Mouse (Mus musculus): Measurements from ENCODE around the gene Rnaset2a. TPM values are rescaled to one million over a fixed set of nuclear protein-coding genes. Genes with fewer than 3 reads are reported as not detected.
"Not testable (repeated sequence)": the region's sequence is repeated elsewhere in the genome, so short reads cannot be mapped to it uniquely, and the experiment has no call there.

Gene Rnaset2a
- polyA plus RNA-seq (2014; fragmentation: Nextera tagmentation; extraction: Ambion mirVana), result 35.3 and 37.9 TPM in 2 replicates

GRCm38 (mm10) chr17:8147439-8148316 is at the start of gene Rnaset2a, which contains the start of gene Gm49673:
Rnaset2a (minus strand) TSS chr17:8148097.
Gm49673 (minus strand) TSS chr17:8147788.
- H3K27ac ChIP-seq (ENCODE audit: low read depth, low read length), result not testable (repeated sequence)

GRCm38 (mm10) chr17:8197652-8198051 is 49.8 kb upstream of the Rnaset2a start:
- 68% methylated on average over 3 of the region's 3 CpGs for WGBS
- H3K4me1 ChIP-seq (ENCODE audit: control insufficient read depth, insufficient read depth, low read length), result no peaks in the 10 kb centered on the region
- H3K27ac ChIP-seq (ENCODE audit: low read depth, low read length), result no peak overlapping the region
- H3K9ac ChIP-seq (ENCODE audit: low read depth, low read length), result no peak overlapping the region
- no peak for ATAC-seq (ENCODE audit: low FRiP score, low TSS enrichment)
- H3K4me3 ChIP-seq (ENCODE audit: low read length), result no peak overlapping the region
- no peak overlapping the region for H3K4me2 ChIP-seq (replicated peaks; ENCODE audit: low read depth, low read length)
- no peaks in the 10 kb centered on the region for H3K9me3 ChIP-seq (ENCODE audit: control insufficient read depth, low read length)
- H3K36me3 ChIP-seq (ENCODE audit: control insufficient read depth, insufficient read depth, low read length), result peaks cover 28% of the 10 kb centered on the region
- no peaks in the 10 kb centered on the region for H3K27me3 ChIP-seq (ENCODE audit: control insufficient read depth, insufficient read depth, low read length)

More at GRCm38 (mm10) chr17:8147439-8148316, at the start of gene Rnaset2a, which contains the start of gene Gm49673:
- ATAC-seq (ENCODE audit: low FRiP score, low TSS enrichment), result peak; percentile 99
- peak within 1 kb of the TSS; percentile 38 for H3K4me2 ChIP-seq (replicated peaks; ENCODE audit: low read depth, low read length)
- not testable (repeated sequence) for H3K27me3 ChIP-seq (ENCODE audit: control insufficient read depth, insufficient read depth, low read length); H3K36me3 ChIP-seq (ENCODE audit: control insufficient read depth, insufficient read depth, low read length); H3K4me1 ChIP-seq (ENCODE audit: control insufficient read depth, insufficient read depth, low read length); H3K9me3 ChIP-seq (ENCODE audit: control insufficient read depth, low read length)
- H3K9ac ChIP-seq (ENCODE audit: low read depth, low read length), result peak within 1 kb of the TSS; percentile 66
- 1% methylated on average over 45 of the region's 67 CpGs for WGBS
- H3K4me3 ChIP-seq (ENCODE audit: low read length), result peak within 1 kb of the TSS; percentile 48

GRCm38 (mm10) chr17:8195685-8196376 is 47.9 kb upstream of the Rnaset2a start:
- Histone ChIP-seq H3K27ac (ENCODE audit: low read depth, low read length) (no peak overlapping the region), H3K4me3 (ENCODE audit: low read length) (no peak overlapping the region), H3K36me3 (ENCODE audit: control insufficient read depth, insufficient read depth, low read length) (peaks cover 41% of the 10 kb centered on the region), H3K4me1 (ENCODE audit: control insufficient read depth, insufficient read depth, low read length) (no peaks in the 10 kb centered on the region), H3K4me2 (replicated peaks; ENCODE audit: low read depth, low read length) (no peak overlapping the region), H3K9ac (ENCODE audit: low read depth, low read length) (no peak overlapping the region), H3K9me3 (ENCODE audit: control insufficient read depth, low read length) (no peaks in the 10 kb centered on the region), H3K27me3 (ENCODE audit: control insufficient read depth, insufficient read depth, low read length) (no peaks in the 10 kb centered on the region)
- WGBS, result 95% methylated on average over 8 of the region's 8 CpGs
- ATAC-seq (ENCODE audit: low FRiP score, low TSS enrichment), result no peak

GRCm38 (mm10) chr17:8193678-8194077 is 45.8 kb upstream of the Rnaset2a start:
- Histone ChIP-seq H3K27me3 (ENCODE audit: control insufficient read depth, insufficient read depth, low read length) (no peaks in the 10 kb centered on the region), H3K9ac (ENCODE audit: low read depth, low read length) (no peak overlapping the region), H3K9me3 (ENCODE audit: control insufficient read depth, low read length) (no peaks in the 10 kb centered on the region), H3K36me3 (ENCODE audit: control insufficient read depth, insufficient read depth, low read length) (peaks cover 61% of the 10 kb centered on the region), H3K4me3 (ENCODE audit: low read length) (no peak overlapping the region), H3K27ac (ENCODE audit: low read depth, low read length) (no peak overlapping the region), H3K4me2 (replicated peaks; ENCODE audit: low read depth, low read length) (no peak overlapping the region), H3K4me1 (ENCODE audit: control insufficient read depth, insufficient read depth, low read length) (no peaks in the 10 kb centered on the region)
- WGBS, result 54% methylated on average over 8 of the region's 8 CpGs
- ATAC-seq (ENCODE audit: low FRiP score, low TSS enrichment), result 0 out of 2 replicates have a peak, but pooled peaks have one; percentile 35

- 49% methylated on average over 7 of the region's 7 CpGs for WGBS
- no peak for ATAC-seq (ENCODE audit: low FRiP score, low TSS enrichment)
- no peak overlapping the region for H3K27ac ChIP-seq (ENCODE audit: low read depth, low read length)
These were observed 36.3 kb upstream of the Rnaset2a start for GRCm38 (mm10) chr17:8184217-8184616.

GRCm38 (mm10) chr17:8183815-8184214 is 35.9 kb upstream of the Rnaset2a start:
- Histone ChIP-seq H3K9me3 (ENCODE audit: control insufficient read depth, low read length) (no peaks in the 10 kb centered on the region), H3K27ac (ENCODE audit: low read depth, low read length) (no peak overlapping the region), H3K36me3 (ENCODE audit: control insufficient read depth, insufficient read depth, low read length) (peaks cover 75% of the 10 kb centered on the region), H3K4me1 (ENCODE audit: control insufficient read depth, insufficient read depth, low read length) (0 out of 2 replicates have a peak, but pooled peaks cover 6% of the 10 kb centered on the region), H3K4me3 (ENCODE audit: low read length) (no peak overlapping the region), H3K9ac (ENCODE audit: low read depth, low read length) (no peak overlapping the region), H3K27me3 (ENCODE audit: control insufficient read depth, insufficient read depth, low read length) (no peaks in the 10 kb centered on the region), H3K4me2 (replicated peaks; ENCODE audit: low read depth, low read length) (no peak overlapping the region)
- no peak for ATAC-seq (ENCODE audit: low FRiP score, low TSS enrichment)
- WGBS, result 37% methylated on average over 5 of the region's 5 CpGs

More at GRCm38 (mm10) chr17:8184217-8184616, 36.3 kb upstream of the Rnaset2a start:
- 0 out of 2 replicates have a peak, but pooled peaks cover 6% of the 10 kb centered on the region for H3K4me1 ChIP-seq (ENCODE audit: control insufficient read depth, insufficient read depth, low read length)
- no peak overlapping the region for H3K4me3 ChIP-seq (ENCODE audit: low read length)
- H3K36me3 ChIP-seq (ENCODE audit: control insufficient read depth, insufficient read depth, low read length), result peaks cover 77% of the 10 kb centered on the region
- no peaks in the 10 kb centered on the region for H3K27me3 ChIP-seq (ENCODE audit: control insufficient read depth, insufficient read depth, low read length)
- no peak overlapping the region for H3K9ac ChIP-seq (ENCODE audit: low read depth, low read length)
- H3K9me3 ChIP-seq (ENCODE audit: control insufficient read depth, low read length), result no peaks in the 10 kb centered on the region
- H3K4me2 ChIP-seq (replicated peaks; ENCODE audit: low read depth, low read length), result no peak overlapping the region

- no peak overlapping the region for H3K9ac ChIP-seq (ENCODE audit: low read depth, low read length)
- H3K9me3 ChIP-seq (ENCODE audit: control insufficient read depth, low read length), result no peaks in the 10 kb centered on the region
- no peak overlapping the region for H3K4me2 ChIP-seq (replicated peaks; ENCODE audit: low read depth, low read length)
- H3K27ac ChIP-seq (ENCODE audit: low read depth, low read length), result no peak overlapping the region
- no peak for ATAC-seq (ENCODE audit: low FRiP score, low TSS enrichment)
- no peaks in the 10 kb centered on the region for H3K27me3 ChIP-seq (ENCODE audit: control insufficient read depth, insufficient read depth, low read length)
- no peak overlapping the region for H3K4me3 ChIP-seq (ENCODE audit: low read length)
- WGBS, result 92% methylated on average over 5 of the region's 5 CpGs
- H3K4me1 ChIP-seq (ENCODE audit: control insufficient read depth, insufficient read depth, low read length), result no peaks in the 10 kb centered on the region
- H3K36me3 ChIP-seq (ENCODE audit: control insufficient read depth, insufficient read depth, low read length), result peaks cover 73% of the 10 kb centered on the region
These were observed 29.2 kb upstream of the Rnaset2a start for GRCm38 (mm10) chr17:8177090-8177489.

GRCm38 (mm10) chr17:8171081-8171480 is 23.2 kb upstream of the Rnaset2a start:
- Histone ChIP-seq H3K9me3 (ENCODE audit: control insufficient read depth, low read length) (no peaks in the 10 kb centered on the region), H3K4me3 (ENCODE audit: low read length) (no peak overlapping the region), H3K4me2 (replicated peaks; ENCODE audit: low read depth, low read length) (no peak overlapping the region), H3K9ac (ENCODE audit: low read depth, low read length) (no peak overlapping the region), H3K27me3 (ENCODE audit: control insufficient read depth, insufficient read depth, low read length) (no peaks in the 10 kb centered on the region), H3K4me1 (ENCODE audit: control insufficient read depth, insufficient read depth, low read length) (no peaks in the 10 kb centered on the region), H3K27ac (ENCODE audit: low read depth, low read length) (no peak overlapping the region), H3K36me3 (ENCODE audit: control insufficient read depth, insufficient read depth, low read length) (peaks cover 65% of the 10 kb centered on the region)
- no peak for ATAC-seq (ENCODE audit: low FRiP score, low TSS enrichment)
- WGBS, result 38% methylated on average over 4 of the region's 4 CpGs

- 86% methylated on average over 7 of the region's 7 CpGs for WGBS
- no peak overlapping the region for H3K9ac ChIP-seq (ENCODE audit: low read depth, low read length)
- peaks cover 57% of the 10 kb centered on the region for H3K36me3 ChIP-seq (ENCODE audit: control insufficient read depth, insufficient read depth, low read length)
- ATAC-seq (ENCODE audit: low FRiP score, low TSS enrichment), result no peak
- no peak overlapping the region for H3K4me2 ChIP-seq (replicated peaks; ENCODE audit: low read depth, low read length)
- no peak overlapping the region for H3K27ac ChIP-seq (ENCODE audit: low read depth, low read length)
- H3K27me3 ChIP-seq (ENCODE audit: control insufficient read depth, insufficient read depth, low read length), result no peaks in the 10 kb centered on the region
- no peaks in the 10 kb centered on the region for H3K9me3 ChIP-seq (ENCODE audit: control insufficient read depth, low read length)
- no peak overlapping the region for H3K4me3 ChIP-seq (ENCODE audit: low read length)
- H3K4me1 ChIP-seq (ENCODE audit: control insufficient read depth, insufficient read depth, low read length), result no peaks in the 10 kb centered on the region
These were observed 22.4 kb upstream of the Rnaset2a start for GRCm38 (mm10) chr17:8170331-8170730.
